In genomic region chr15:71243539-71243938, GRCm38 (mm10) we compare ENCODE assay signal across 11 mouse cellular contexts.
DNase-seq lines count a peak whose midpoint lies in the region; ATAC-seq lines count a peak whose summit lies in the region.
"Had no signal": no experiment of that assay in that cellular context is flagged by ENCODE, and none has a peak within 500 bp of the region (broad histone marks: within the 10 kb centered on the region; RNA-seq: fewer than 3 reads in every experiment).

No protein-coding gene starts in this region.

- no peaks in the 10 kb centered on the region for H3K27me3 ChIP-seq in forebrain, embryonic 14.5 days (replicated peaks; ENCODE audit: control insufficient read depth, insufficient read depth, low read length)
- no peaks in the 10 kb centered on the region for H3K27me3 ChIP-seq in forebrain, embryonic 13.5 days

- H3K9ac ChIP-seq in forebrain, embryonic 14.5 days (ENCODE audit: low read length): no peak overlapping the region
- H3K9ac ChIP-seq in forebrain, embryonic 13.5 days: no peak overlapping the region

- intact Hi-C loops in heart, postnatal 14 days (cut with DNase I): loop anchor here (10.0 kb wide), 1 partner anchor 131 kb away; no protein-coding TSS in a partner anchor

- no peaks in the 10 kb centered on the region for H3K36me3 ChIP-seq in forebrain, embryonic 14.5 days (ENCODE audit: control insufficient read depth, insufficient read depth, low read length)
- H3K36me3 ChIP-seq in forebrain, embryonic 13.5 days (ENCODE audit: poor library complexity, severe bottlenecking): no peaks in the 10 kb centered on the region

- peak; percentile 27 for DNase-seq in forebrain, embryonic 14.5 days (ENCODE audit: low spot score)
- DNase-seq in frontal cortex, postnatal 14 days (ENCODE audit: low spot score in 2 of 2): peak; percentile 6 to 7
- DNase-seq in heart, postnatal 14 days: peak; percentile 24 to 50
- DNase-seq in left cerebral cortex, adult 9 months (ENCODE audit: low spot score in 2 of 2): peak; percentile 6 to 39
- DNase-seq in T-cell, adult 2 months (ENCODE audit: low spot score): no peak
- DNase-seq in lung, adult 18-20 months: no peak
- DNase-seq: cerebellum, adult 11 months; kidney, adult 18-20 months had no signal

- H3K4me1 ChIP-seq in forebrain, embryonic 14.5 days (ENCODE audit: control insufficient read depth, insufficient read depth, low read length): peaks cover 2% of the 10 kb centered on the region; the same call in 1 of the 2 replicates
- no peaks in the 10 kb centered on the region for H3K4me1 ChIP-seq in forebrain, embryonic 13.5 days

- no peak for ATAC-seq in forebrain, embryonic 14.5 days
- ATAC-seq in forebrain, embryonic 13.5 days: no peak; the same call in 1 of the 2 replicates
- no peak for ATAC-seq in megakaryocyte, adult 5-6 weeks (ENCODE audit: poor library complexity, severe bottlenecking)

- H3K27ac ChIP-seq in forebrain, embryonic 14.5 days (ENCODE audit: low read depth, low read length): no peak overlapping the region
- no peak overlapping the region for H3K27ac ChIP-seq in forebrain, embryonic 13.5 days

- 77% methylated on average over 9 of the region's 9 CpGs for WGBS in forebrain, embryonic 14.5 days
- WGBS in forebrain, embryonic 13.5 days: 82% methylated on average over 9 of the region's 9 CpGs

- H3K4me3 ChIP-seq in forebrain, embryonic 14.5 days (ENCODE audit: low read depth, low read length): no peak overlapping the region
- H3K4me3 ChIP-seq in forebrain, embryonic 13.5 days: no peak overlapping the region

- H3K9me3 ChIP-seq in forebrain, embryonic 14.5 days (replicated peaks; ENCODE audit: control insufficient read depth, low read length): no peaks in the 10 kb centered on the region
- no peaks in the 10 kb centered on the region for H3K9me3 ChIP-seq in forebrain, embryonic 13.5 days (replicated peaks)

- H3K4me2 ChIP-seq in forebrain, embryonic 14.5 days (ENCODE audit: low read length): no peak overlapping the region
- H3K4me2 ChIP-seq in forebrain, embryonic 13.5 days: no peak overlapping the region
- H3K4me2 ChIP-seq: midbrain, embryonic 11.5 days had no signal

Comparison
In these comparisons a context has a peak if more than half of its experiments do, and no peak if none do; other contexts are left out.
1. DNase-seq: peak in forebrain, embryonic 14.5 days (single experiment), frontal cortex, postnatal 14 days (2 of 2), heart, postnatal 14 days (2 of 2) and left cerebral cortex, adult 9 months (2 of 2); none in T-cell, adult 2 months (single experiment) and lung, adult 18-20 months (0 of 2).